Mouse (Mus musculus) frontal cortex, postnatal 25 days (tissue): Measurements from ENCODE around the gene Gm9817.
"Not testable (repeated sequence)": the region's sequence is repeated elsewhere in the genome, so short reads cannot be mapped to it uniquely, and the experiment has no call there.

Experiments used
- DNase-seq, 2 experiments: peaks; one replicate each; pipeline ENCODE4 v3.0.0; 2022; ENCODE audit warnings: low spot score in 2 of 2

Gene Gm9817

GRCm38 (mm10) chr13:45078392-45078791, at the start of gene Gm9817:
Gm9817 (plus strand) TSS chr13:45078692.
- DNase-seq, result not testable (repeated sequence)

DNA sequence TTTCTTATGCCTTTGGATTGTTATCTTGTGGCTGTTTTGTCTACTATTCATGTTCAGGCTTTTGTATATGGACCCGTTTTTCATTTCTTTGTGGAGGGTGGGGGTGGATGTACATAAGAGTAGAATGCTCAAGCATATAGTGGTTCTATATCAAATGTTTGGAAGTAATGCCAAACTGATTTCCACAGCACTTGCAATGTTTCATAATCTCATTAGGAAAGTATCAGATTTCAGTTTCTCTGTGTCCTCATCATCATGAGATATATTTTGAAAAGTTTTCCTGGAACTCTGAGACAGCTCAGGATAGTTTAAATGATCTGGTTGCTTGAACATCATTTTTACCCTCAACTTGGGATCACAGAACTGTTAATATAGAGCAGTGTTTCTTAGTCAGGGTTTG, 48.7 kb upstream of the Gm9817 start:
- DNase-seq, result no peak

DNA sequence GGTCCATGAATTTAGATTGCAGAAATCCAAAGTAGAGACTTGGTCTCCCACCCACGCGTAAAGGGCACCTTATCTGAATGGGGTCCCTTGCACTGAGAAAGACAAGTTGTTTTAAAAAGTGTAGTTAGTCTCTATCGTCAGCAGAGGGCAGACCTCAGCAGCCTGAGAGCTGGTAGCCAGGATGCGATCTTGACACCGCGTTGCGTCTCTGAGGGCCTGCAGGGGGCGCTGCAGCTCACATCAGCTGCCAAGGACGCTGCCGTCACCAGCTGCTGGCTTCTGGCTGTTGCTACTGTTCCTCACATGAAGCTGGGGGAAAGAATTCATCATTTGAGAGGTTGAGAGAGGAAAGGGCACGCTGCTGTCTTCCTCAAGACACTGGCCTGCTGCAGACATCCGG, 47.7 kb upstream of the Gm9817 start:
- peak; percentile 76 to 87 for DNase-seq

DNA sequence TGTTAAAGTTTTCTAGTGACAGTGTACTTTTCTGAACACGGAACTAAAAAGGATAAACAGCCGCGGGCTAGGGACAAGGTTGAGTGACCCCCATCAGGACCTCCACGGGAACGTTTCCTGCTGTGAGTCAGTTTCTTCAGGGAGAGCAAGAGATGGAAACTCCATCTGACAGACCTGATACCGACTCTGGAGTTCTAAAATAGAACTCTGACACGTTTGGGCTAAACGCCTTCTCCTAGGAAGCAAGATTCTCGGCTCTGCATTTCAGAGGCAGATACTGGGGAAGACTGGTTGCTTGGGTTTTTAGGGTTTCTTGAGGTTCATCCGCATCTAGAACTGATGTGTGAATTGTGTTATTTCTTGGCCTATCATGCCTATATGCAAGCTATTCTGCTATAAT, 47.2 kb upstream of the Gm9817 start:
- DNase-seq, result no peak

- DNase-seq, result no peak
Observed at GRCm38 (mm10) chr13:45031748-45032147, 46.7 kb upstream of the Gm9817 start.

- no peak for DNase-seq
Observed at GRCm38 (mm10) chr13:45032484-45032883, 46.0 kb upstream of the Gm9817 start.

GRCm38 (mm10) chr13:45033360-45033759, 45.1 kb upstream of the Gm9817 start:
- no peak for DNase-seq

DNA sequence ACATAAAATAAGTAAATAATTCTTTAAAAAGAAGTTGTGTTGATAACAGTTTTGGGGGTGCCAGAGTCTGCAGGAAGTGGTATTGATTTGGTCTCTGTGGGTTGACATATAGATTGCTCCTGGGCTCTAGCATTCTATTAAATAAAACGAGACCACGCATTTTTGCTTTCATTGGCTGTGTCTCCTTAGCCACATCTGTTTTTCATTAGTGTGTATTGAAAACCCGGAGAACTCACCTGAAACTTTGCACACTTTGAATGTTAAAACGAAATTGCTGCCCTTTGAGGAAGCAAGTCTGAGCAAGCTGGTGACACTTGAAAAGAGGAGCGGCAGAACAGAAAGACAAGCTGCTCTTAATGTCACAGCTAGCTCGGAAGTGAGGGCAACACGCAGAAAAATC, 43.7 kb upstream of the Gm9817 start:
- DNase-seq, result no peak

GRCm38 (mm10) chr13:45036417-45036816, 42.1 kb upstream of the Gm9817 start:
- no peak for DNase-seq

GRCm38 (mm10) chr13:45040195-45040594, 38.3 kb upstream of the Gm9817 start:
- no peak for DNase-seq

DNA sequence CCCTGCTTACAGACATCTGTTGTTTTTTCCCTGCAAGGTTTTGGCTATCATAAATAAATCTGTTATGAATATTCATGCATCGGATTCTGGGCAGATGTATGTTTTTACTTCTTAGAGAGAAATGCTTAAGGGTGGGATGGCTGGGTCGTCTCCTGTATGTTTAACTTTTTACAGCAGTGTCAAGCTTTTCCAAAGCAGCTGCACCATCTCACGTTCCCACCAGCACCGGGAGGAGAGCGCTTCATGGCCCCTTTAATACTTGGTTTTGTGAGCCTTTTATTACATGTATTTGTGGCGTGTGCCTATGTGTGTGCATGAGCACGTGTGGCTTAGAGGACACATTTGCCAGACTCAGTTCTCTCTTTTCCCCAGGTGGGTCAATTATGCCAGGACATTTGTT, 37.8 kb upstream of the Gm9817 start:
- no peak for DNase-seq

- no peak for DNase-seq
Observed at GRCm38 (mm10) chr13:45043466-45043865, 35.0 kb upstream of the Gm9817 start.

DNA sequence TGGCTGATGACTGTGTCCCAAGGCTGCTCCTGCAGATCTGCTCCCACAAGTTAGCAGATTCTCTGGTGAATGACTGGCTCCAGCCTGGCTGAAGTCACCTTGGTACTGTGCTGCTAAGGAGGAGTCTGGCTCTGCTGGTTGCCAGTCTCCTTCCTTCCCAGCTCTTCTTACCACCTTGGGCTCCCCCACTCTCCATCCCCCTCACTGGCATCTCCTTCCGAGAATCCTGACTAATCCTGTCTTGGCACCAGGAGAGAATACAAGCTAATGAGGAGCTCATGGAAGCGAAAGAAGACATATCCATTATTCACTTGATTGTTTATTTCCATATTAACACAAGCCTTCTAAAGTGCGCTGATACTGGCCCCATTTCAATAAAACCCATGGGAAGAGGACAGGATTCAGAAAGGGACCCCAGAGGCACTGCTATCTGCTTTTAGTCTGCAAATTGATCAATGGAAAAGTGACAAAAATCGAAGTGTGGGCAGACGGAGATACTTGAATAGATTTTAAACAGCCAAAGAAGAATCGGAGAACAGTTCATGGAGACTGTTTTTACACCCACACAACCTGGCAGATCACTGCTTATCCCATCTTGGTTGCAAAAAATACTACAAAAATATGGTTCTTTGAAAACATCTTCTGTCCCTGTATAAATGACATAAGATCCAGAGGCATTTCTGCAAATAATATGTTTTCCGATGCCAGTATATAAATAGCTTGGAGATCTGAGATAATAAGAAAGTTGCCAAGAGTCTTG, 29.1 kb upstream of the Gm9817 start:
- no peak for DNase-seq

DNA sequence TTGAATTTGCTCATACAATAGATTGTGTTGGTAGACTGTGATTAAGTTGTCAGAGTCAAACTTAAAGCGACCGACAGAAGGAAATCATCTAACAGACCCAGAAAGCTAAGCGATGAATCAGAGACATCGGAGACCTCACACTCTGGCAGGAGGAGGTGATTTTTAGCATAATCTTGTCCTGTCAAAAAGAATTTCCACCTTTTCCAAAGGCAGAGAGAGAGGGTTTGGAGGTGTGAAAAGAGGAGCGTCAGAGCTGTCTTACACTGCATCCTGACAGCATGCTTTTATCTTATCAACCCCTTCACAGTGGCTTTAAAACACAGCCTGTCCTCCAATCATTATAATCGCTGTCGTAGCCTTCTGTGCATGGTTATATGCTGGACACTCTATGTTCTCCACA, 25.7 kb upstream of the Gm9817 start:
- no peak for DNase-seq

- DNase-seq, result no peak
Observed at GRCm38 (mm10) chr13:45053843-45054242, 24.6 kb upstream of the Gm9817 start.

- no peak for DNase-seq
Observed at GRCm38 (mm10) chr13:45059206-45059605, 19.3 kb upstream of the Gm9817 start.

DNA sequence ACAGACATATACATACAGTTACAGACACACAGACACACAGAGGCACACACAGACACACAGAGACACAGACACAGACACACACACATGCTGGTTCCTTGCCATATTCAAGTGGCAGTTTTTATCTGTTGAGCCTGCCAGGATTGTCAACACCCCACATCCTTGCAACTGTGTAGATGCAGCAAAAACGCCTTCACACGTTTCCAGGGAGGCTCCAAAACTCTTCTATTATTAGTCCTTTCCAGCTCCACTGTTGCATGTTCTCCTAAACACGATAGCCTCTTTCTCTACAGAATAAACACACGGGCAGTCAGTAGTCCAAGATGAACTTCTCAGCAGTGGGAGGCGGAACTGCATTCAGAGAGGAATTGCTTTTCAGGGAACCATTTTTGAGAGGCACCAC, 15.3 kb upstream of the Gm9817 start:
- DNase-seq, result no peak

GRCm38 (mm10) chr13:45064951-45065350, 13.5 kb upstream of the Gm9817 start:
- no peak for DNase-seq

- DNase-seq, result no peak
Observed at GRCm38 (mm10) chr13:45070366-45070765, 8.1 kb upstream of the Gm9817 start.

DNA sequence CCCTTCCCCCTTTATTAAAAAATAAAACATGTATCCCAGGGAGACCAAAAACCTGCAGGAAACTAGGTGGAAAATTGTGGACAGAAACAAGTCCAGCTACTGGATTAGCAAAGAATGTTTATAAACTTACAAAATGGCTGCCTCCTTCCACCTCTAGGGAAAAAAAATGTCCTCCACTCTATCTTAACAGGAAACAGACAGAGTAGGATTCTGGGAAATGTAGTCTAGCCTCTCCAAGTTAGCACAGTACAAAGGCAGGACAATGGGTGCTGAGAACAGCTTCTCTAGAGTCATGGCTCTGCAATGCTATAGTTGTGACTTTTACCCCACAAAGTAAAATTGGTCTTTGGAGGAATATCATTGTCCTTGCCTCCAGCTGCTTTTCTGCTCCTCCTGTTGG, 3.5 kb upstream of the Gm9817 start:
- DNase-seq, result no peak

GRCm38 (mm10) chr13:45075715-45076114, 2.8 kb upstream of the Gm9817 start:
- DNase-seq, result no peak

DNA sequence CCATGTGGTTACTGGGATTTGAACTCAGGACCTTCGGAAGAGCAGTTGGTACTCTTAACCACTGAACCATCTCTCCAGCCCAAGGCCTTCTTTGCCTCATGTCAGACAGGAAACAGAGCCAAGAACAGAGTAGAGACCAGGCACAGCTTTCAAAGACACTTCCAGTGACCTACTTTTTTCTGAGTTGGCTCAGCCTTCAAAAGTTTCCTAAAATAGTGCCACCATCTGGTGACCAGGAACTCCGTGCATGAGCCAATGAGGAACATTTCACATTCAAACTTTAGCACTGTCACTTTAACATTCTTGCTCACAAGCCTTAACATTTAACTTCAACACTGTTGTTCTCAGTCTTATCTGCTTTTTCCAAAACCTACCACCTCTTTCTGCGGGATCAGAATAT, 2.3 kb downstream of the Gm9817 start:
- DNase-seq, result no peak

DNA sequence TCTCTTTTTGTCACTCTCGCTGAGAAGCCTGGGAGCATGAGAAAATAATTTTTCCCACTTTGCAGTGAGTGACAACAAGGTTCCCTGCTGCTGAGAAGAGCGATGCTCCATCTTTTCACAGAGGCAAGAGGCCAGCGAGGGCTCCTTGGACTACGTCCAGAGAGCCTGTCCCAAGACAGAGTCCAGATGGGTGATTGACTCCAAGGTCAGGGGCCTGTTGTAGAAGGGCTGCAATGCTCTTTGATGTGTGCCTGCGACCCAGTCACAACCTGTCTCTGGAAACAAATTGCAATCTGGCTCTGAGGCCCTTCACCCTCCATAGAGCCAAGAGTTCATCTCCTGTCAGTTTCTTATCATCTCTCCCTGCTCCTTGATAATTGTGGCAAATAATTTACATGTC, 5.2 kb downstream of the Gm9817 start:
- DNase-seq, result no peak

DNA sequence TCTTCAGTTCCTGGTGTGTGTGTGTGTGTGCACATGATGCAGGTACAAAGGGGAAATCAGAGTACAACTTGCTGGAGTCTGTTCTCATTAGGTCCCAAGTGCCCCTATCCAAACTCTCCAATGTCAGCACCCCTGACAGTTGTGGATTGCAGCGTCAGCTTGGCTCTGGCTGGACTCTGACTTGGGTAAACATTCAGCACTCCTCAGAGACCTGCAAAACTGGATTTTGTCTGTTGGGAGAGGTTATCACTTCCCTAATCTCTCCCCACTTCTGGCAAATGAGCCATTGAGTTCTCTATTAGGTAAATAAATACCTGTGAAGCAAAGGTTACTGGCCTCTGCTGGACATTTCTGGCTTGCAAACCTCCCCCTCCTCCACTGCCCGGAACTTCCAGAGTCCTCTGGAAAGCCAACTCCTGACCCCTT, 10.3 kb downstream of the Gm9817 start:
- DNase-seq, result no peak
